Mouse (Mus musculus): ENCODE measurements around the gene Prorsd1. TPM values are rescaled to one million over a fixed set of nuclear protein-coding genes. Genes with fewer than 3 reads are reported as not detected.
"Not testable (repeated sequence)": the region's sequence is repeated elsewhere in the genome, so short reads cannot be mapped to it uniquely, and the experiment has no call there.

Prorsd1 gene
- polyA plus RNA-seq, 1 experiment from 2014 or later, result 26.0 TPM

- ATAC-seq (ENCODE audit: low read depth), result no peak
Measured at GRCm38 (mm10) chr11:29546762-29547161, 31.9 kb upstream of the Prorsd1 start.

GRCm38 (mm10) chr11:29546297-29546696 lies 31.5 kb upstream of the Prorsd1 start:
- H3K27ac ChIP-seq (ENCODE audit: low read length); H3K27me3 ChIP-seq (ENCODE audit: control insufficient read depth, insufficient read depth, low read depth, low read length); H3K9me3 ChIP-seq (ENCODE audit: control insufficient read depth, low read length); ATAC-seq (ENCODE audit: low read depth): not testable (repeated sequence)
- H3K9ac ChIP-seq (ENCODE audit: low read length), result peak overlapping the region; percentile 92
- H3K36me3 ChIP-seq (ENCODE audit: control insufficient read depth, insufficient read depth, low read length), result peaks cover 25% of the 10 kb centered on the region
- WGBS, result 89% methylated on average over 2 of the region's 2 CpGs
- peak overlapping the region; percentile 70 for H3K4me2 ChIP-seq (ENCODE audit: low read depth, low read length)
- peak overlapping the region; percentile 88 for H3K4me3 ChIP-seq (ENCODE audit: low read length)
- peaks cover 10% of the 10 kb centered on the region for H3K4me1 ChIP-seq (replicated peaks; ENCODE audit: control insufficient read depth, insufficient read depth, low read length)

More at GRCm38 (mm10) chr11:29546762-29547161, 31.9 kb upstream of the Prorsd1 start:
- peak overlapping the region; percentile 88 for H3K4me3 ChIP-seq (ENCODE audit: low read length)
- peaks cover 22% of the 10 kb centered on the region for H3K36me3 ChIP-seq (ENCODE audit: control insufficient read depth, insufficient read depth, low read length)
- peak overlapping the region; percentile 70 for H3K4me2 ChIP-seq (ENCODE audit: low read depth, low read length)
- no peak overlapping the region; the same call in 1 of the 2 replicates for H3K27ac ChIP-seq (ENCODE audit: low read length)
- H3K4me1 ChIP-seq (replicated peaks; ENCODE audit: control insufficient read depth, insufficient read depth, low read length), result peaks cover 10% of the 10 kb centered on the region
- 11% methylated on average over 2 of the region's 2 CpGs for WGBS
- H3K9me3 ChIP-seq (ENCODE audit: control insufficient read depth, low read length), result no peaks in the 10 kb centered on the region
- H3K9ac ChIP-seq (ENCODE audit: low read length), result peak overlapping the region; percentile 92
- H3K27me3 ChIP-seq (ENCODE audit: control insufficient read depth, insufficient read depth, low read depth, low read length), result no peaks in the 10 kb centered on the region

GRCm38 (mm10) chr11:29545150-29545752 lies 30.4 kb upstream of the Prorsd1 start:
- H3K4me2 ChIP-seq (ENCODE audit: low read depth, low read length); ATAC-seq (ENCODE audit: low read depth); H3K4me3 ChIP-seq (ENCODE audit: low read length); H3K27me3 ChIP-seq (ENCODE audit: control insufficient read depth, insufficient read depth, low read depth, low read length); H3K9ac ChIP-seq (ENCODE audit: low read length); H3K9me3 ChIP-seq (ENCODE audit: control insufficient read depth, low read length); H3K27ac ChIP-seq (ENCODE audit: low read length): not testable (repeated sequence)
- Histone ChIP-seq H3K36me3 (ENCODE audit: control insufficient read depth, insufficient read depth, low read length) (peaks cover 29% of the 10 kb centered on the region), H3K4me1 (replicated peaks; ENCODE audit: control insufficient read depth, insufficient read depth, low read length) (peaks cover 10% of the 10 kb centered on the region)
- WGBS, result 81% methylated on average over 4 of the region's 4 CpGs

GRCm38 (mm10) chr11:29544225-29544945 lies 29.6 kb upstream of the Prorsd1 start:
- no peak overlapping the region for H3K4me3 ChIP-seq (ENCODE audit: low read length)
- H3K9ac ChIP-seq (ENCODE audit: low read length), result no peak overlapping the region
- no peak for ATAC-seq (ENCODE audit: low read depth)
- no peaks in the 10 kb centered on the region for H3K9me3 ChIP-seq (ENCODE audit: control insufficient read depth, low read length)
- H3K27ac ChIP-seq (ENCODE audit: low read length), result no peak overlapping the region
- peaks cover 32% of the 10 kb centered on the region for H3K36me3 ChIP-seq (ENCODE audit: control insufficient read depth, insufficient read depth, low read length)
- H3K4me2 ChIP-seq (ENCODE audit: low read depth, low read length), result no peak overlapping the region
- 79% methylated on average over 3 of the region's 3 CpGs for WGBS
- H3K4me1 ChIP-seq (replicated peaks; ENCODE audit: control insufficient read depth, insufficient read depth, low read length), result peaks cover 10% of the 10 kb centered on the region
- H3K27me3 ChIP-seq (ENCODE audit: control insufficient read depth, insufficient read depth, low read depth, low read length), result no peaks in the 10 kb centered on the region

GRCm38 (mm10) chr11:29538201-29538600 lies 23.4 kb upstream of the Prorsd1 start:
- Histone ChIP-seq H3K36me3 (ENCODE audit: control insufficient read depth, insufficient read depth, low read length) (peaks cover 39% of the 10 kb centered on the region), H3K27ac (ENCODE audit: low read length) (no peak overlapping the region), H3K9me3 (ENCODE audit: control insufficient read depth, low read length) (no peaks in the 10 kb centered on the region), H3K4me1 (replicated peaks; ENCODE audit: control insufficient read depth, insufficient read depth, low read length) (no peaks in the 10 kb centered on the region), H3K4me3 (ENCODE audit: low read length) (no peak overlapping the region), H3K27me3 (ENCODE audit: control insufficient read depth, insufficient read depth, low read depth, low read length) (no peaks in the 10 kb centered on the region), H3K9ac (ENCODE audit: low read length) (no peak overlapping the region), H3K4me2 (ENCODE audit: low read depth, low read length) (no peak overlapping the region)
- ATAC-seq (ENCODE audit: low read depth), result no peak
- 94% methylated on average over 1 of the region's 1 CpGs for WGBS

GRCm38 (mm10) chr11:29525988-29526794 lies 11.4 kb upstream of the Prorsd1 start, which contains the start of gene Mtif2:
TSS of gene Mtif2 (plus strand) at chr11:29526408.
- peaks cover 4% of the 10 kb centered on the region for H3K4me1 ChIP-seq (replicated peaks; ENCODE audit: control insufficient read depth, insufficient read depth, low read length)
- 2% methylated on average over 47 of the region's 47 CpGs for WGBS
- H3K4me3 ChIP-seq (ENCODE audit: low read length), result peak within 1 kb of the TSS; percentile 71
- ATAC-seq (ENCODE audit: low read depth), result peak; percentile 98
- H3K27ac ChIP-seq (ENCODE audit: low read length), result peak within 1 kb of the TSS; percentile 82
- H3K36me3 ChIP-seq (ENCODE audit: control insufficient read depth, insufficient read depth, low read length), result peaks cover 3% of the 10 kb centered on the region
- H3K27me3 ChIP-seq (ENCODE audit: control insufficient read depth, insufficient read depth, low read depth, low read length), result no peaks in the 10 kb centered on the region
- H3K4me2 ChIP-seq (ENCODE audit: low read depth, low read length), result peak within 1 kb of the TSS; percentile 64
- H3K9ac ChIP-seq (ENCODE audit: low read length), result peak within 1 kb of the TSS; percentile 84
- no peaks in the 10 kb centered on the region for H3K9me3 ChIP-seq (ENCODE audit: control insufficient read depth, low read length)

- peak; percentile 6; the same call in 1 of the 2 replicates for ATAC-seq (ENCODE audit: low read depth)
- peak overlapping the region; percentile 50 for H3K4me2 ChIP-seq (ENCODE audit: low read depth, low read length)
- peaks cover 8% of the 10 kb centered on the region for H3K4me1 ChIP-seq (replicated peaks; ENCODE audit: control insufficient read depth, insufficient read depth, low read length)
- no peaks in the 10 kb centered on the region for H3K27me3 ChIP-seq (ENCODE audit: control insufficient read depth, insufficient read depth, low read depth, low read length)
- H3K36me3 ChIP-seq (ENCODE audit: control insufficient read depth, insufficient read depth, low read length), result peaks cover 7% of the 10 kb centered on the region
- 16% methylated on average over 10 of the region's 10 CpGs for WGBS
- H3K4me3 ChIP-seq (ENCODE audit: low read length), result peak overlapping the region; percentile 66
- no peaks in the 10 kb centered on the region; the same call in 1 of the 2 replicates for H3K9me3 ChIP-seq (ENCODE audit: control insufficient read depth, low read length)
- H3K9ac ChIP-seq (ENCODE audit: low read length), result peak overlapping the region; percentile 69
- H3K27ac ChIP-seq (ENCODE audit: low read length), result peak overlapping the region; percentile 63
Measured at GRCm38 (mm10) chr11:29514325-29514681, 530 bp downstream of the Prorsd1 start.

- H3K27me3 ChIP-seq (ENCODE audit: control insufficient read depth, insufficient read depth, low read depth, low read length), result no peaks in the 10 kb centered on the region
- no peak overlapping the region for H3K9ac ChIP-seq (ENCODE audit: low read length)
- ATAC-seq (ENCODE audit: low read depth), result no peak
- no peaks in the 10 kb centered on the region for H3K9me3 ChIP-seq (ENCODE audit: control insufficient read depth, low read length)
- peaks cover 7% of the 10 kb centered on the region for H3K36me3 ChIP-seq (ENCODE audit: control insufficient read depth, insufficient read depth, low read length)
- no peak overlapping the region for H3K4me3 ChIP-seq (ENCODE audit: low read length)
- no peak overlapping the region for H3K4me2 ChIP-seq (ENCODE audit: low read depth, low read length)
- WGBS, result 84% methylated on average over 4 of the region's 4 CpGs
- no peak overlapping the region for H3K27ac ChIP-seq (ENCODE audit: low read length)
- peaks cover 8% of the 10 kb centered on the region for H3K4me1 ChIP-seq (replicated peaks; ENCODE audit: control insufficient read depth, insufficient read depth, low read length)
Measured at GRCm38 (mm10) chr11:29512818-29513535, 1.9 kb downstream of the Prorsd1 start.

All from lung, embryonic 16.5 days (tissue).